Mouse (Mus musculus): ENCODE results near the gene Ctnnd1.

DNA sequence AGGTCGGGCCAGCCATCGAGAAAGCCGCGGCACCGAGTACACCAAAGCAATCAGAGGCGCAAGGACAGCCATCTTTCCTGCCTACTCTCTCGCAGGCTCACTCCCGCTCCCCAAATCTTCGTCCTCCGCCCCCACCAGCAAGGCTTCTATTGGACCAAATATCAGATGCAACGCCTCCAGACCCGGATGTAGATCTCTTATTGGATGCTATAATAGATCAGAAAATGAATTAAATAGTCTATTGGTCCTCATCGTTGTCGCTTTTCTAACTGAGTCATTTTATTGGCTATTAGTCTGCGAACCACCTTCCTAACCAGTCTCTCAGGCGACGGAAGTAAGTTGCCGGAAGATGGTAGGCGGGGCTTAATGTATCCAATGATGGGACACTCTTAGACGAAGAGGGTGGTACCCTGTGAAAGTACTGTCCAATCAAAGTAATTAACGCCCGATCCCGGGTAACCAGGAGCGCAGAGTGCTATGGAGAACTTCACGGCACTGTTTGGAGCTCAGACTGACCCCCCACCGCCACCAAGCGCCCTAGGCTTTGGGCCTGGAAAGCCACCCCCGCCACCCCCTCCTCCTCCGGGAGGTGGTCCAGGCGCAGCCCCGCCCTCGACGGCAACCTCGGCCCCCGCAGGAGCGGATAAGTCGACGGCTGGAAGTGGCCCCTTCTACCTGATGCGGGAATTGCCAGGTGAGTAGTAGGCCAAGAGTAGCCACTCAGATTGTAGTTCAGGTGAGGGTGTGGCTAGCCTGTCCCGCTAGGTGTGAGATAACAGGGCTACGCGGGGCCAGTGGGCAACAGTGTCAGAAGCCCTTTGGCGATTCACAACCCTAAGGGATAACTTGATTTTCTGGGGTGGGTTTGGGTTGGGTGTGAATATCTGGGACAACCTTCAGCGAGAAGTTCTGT lies 27.7 kb upstream of the Ctnnd1 start, which contains the start of the genes Gm28635 and Med19:
- TF ChIP-seq CTCF (IDR thresholded peaks at IDR 0.05; ENCODE audit: low read depth) = peak; percentile 20; the same call in 1 of the 2 replicates
- TF ChIP-seq EP300 (optimal IDR thresholded peaks at IDR 0.05) = no peak
